Mouse (Mus musculus) midbrain, embryonic 11.5 days (tissue): ENCODE results near the gene Cyp46a1. TPM values are rescaled to one million over a fixed set of nuclear protein-coding genes. Genes with fewer than 3 reads are reported as not detected.

Source experiments
- ATAC-seq: fragments of 200-750 bp; cut with Nextera tagmentation; 2 replicates; pipeline ENCODE4 v1.8.0; 2017; ENCODE audit warnings: moderate TSS enrichment, moderate library complexity; ENCODE audit not compliant: low FRiP score
- DNase-seq: peaks from one replicate; pipeline ENCODE4 v3.0.0; 2015; ENCODE audit warnings: low spot score; ENCODE audit errors: missing footprints
- H3K27ac ChIP-seq: fragments of 300-500 bp; sonication (generic); 2 replicates; pipeline ENCODE4 v1.5.1; 2014; ENCODE audit warnings: low read depth, low read length
- H3K27me3 ChIP-seq: fragments of 300-500 bp; sonication (generic); 2 replicates; pipeline ENCODE4 v1.6.1; 2014; ENCODE audit warnings: mild to moderate bottlenecking, low read length, moderate library complexity, mixed read lengths; ENCODE audit not compliant: control insufficient read depth, insufficient read depth
- H3K36me3 ChIP-seq: fragments of 300-500 bp; sonication (generic); 2 replicates; pipeline ENCODE4 v1.6.1; 2014; ENCODE audit warnings: mild to moderate bottlenecking, low read length, moderate library complexity, mixed read lengths; ENCODE audit not compliant: control insufficient read depth, insufficient read depth
- H3K4me1 ChIP-seq: fragments of 300-500 bp; sonication (generic); 2 replicates; pipeline ENCODE4 v1.6.1; 2014; ENCODE audit warnings: low read length; ENCODE audit not compliant: control insufficient read depth, insufficient read depth
- H3K4me2 ChIP-seq: fragments of 300-500 bp; sonication (generic); 2 replicates; pipeline ENCODE4 v1.6.1; 2014; ENCODE audit warnings: mild to moderate bottlenecking, moderate library complexity
- H3K4me3 ChIP-seq: fragments of 300-500 bp; sonication (generic); 2 replicates; pipeline ENCODE4 v1.5.1; 2014; ENCODE audit warnings: low read depth, low read length
- H3K9ac ChIP-seq: fragments of 300-500 bp; sonication (generic); 2 replicates; pipeline ENCODE4 v1.6.1; 2014; ENCODE audit warnings: low read length
- H3K9me3 ChIP-seq: fragments of 300-500 bp; sonication (generic); 2 replicates; pipeline ENCODE4 v1.6.1; 2016; ENCODE audit warnings: low read length; ENCODE audit not compliant: control insufficient read depth
- WGBS: fragments of 180-500 bp; shearing (Covaris S2); extraction: QIAGEN DNeasy Blood & Tissue Kit; methylation state at CpG from one replicate; pipeline ENCODE4 v1.1.7; 2014; 5-methylcytosine and 5-hydroxymethylcytosine counted together
- polyA plus RNA-seq: library from polyadenylated mRNA; unstranded; fragments of >200 nt; fragmentation: Nextera tagmentation; extraction: Ambion mirVana; gene quantifications from 2 replicates; pipeline ENCODE4 v1.2.1, GENCODE M21; 2014

The Cyp46a1 gene
- polyA plus RNA-seq, 1 experiment from 2014 or later: 10.2 TPM

DNA sequence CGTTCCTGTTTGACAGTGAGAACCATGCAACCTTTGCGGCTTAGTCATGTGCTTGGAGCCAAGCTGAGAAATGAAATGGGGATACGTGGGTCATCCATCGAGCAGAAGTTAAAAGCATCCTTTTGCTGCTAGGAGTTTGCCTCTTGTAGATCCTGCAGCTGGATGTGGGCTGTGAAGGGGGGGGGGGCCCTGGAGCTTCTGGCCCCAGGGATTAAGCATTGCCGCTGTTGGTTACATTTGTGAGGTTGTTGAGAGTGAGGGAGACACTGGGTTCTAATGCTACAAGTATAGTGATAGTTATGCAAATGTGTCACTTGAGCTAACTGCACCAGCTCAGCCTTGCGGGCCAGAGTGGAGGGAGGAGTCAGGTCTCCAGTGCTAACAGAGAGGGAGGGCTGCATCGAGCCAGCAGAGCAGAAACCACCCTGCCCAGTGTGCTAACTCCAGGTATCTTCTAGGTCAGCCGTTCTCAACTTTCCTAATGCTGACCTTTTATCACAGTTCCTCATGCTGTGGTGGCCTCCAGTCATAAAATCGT, 16.9 kb upstream of the Cyp46a1 start:
- Histone ChIP-seq H3K27me3 (peaks cover 11% of the 10 kb centered on the region), H3K27ac (0 out of 2 replicates have a peak overlapping the region, but pooled peaks have one; percentile 5)
- whole genome bisulfite sequencing: 2% methylated on average over 9 of the region's 9 CpGs

DNA sequence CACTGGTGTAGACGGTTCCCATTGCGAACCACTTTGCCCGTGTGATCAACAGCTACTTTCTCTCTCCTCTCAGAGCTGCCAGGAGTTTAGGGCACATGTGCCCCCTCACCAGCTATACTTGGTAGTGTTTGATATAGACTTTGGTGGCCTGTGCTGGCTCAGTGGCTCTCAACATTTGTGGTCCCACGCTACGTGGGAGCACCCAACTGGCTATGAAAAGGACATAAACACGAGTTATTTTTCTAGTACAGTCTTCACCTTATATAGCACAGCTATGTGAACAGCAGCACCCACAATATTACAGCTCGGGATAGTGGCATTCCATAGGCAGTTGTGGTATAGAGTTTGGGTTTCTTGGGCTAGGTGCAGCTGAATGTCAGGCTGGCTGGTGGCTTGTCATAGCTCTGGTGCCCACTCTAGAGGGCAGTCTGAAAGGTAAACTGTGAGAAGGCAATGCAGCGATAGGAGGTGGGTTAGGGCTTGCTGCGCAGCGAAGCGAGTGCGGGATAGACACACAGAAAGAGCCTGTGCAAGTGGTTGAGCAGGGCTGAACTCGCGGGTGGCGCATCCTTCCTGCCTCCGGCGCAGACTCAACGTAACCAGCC, 16.3 kb upstream of the Cyp46a1 start:
- WGBS: 12% methylated on average over 18 of the region's 18 CpGs
- ATAC-seq: no peak
- peak; percentile 92 for DNase-seq
- H3K27me3 ChIP-seq: peaks cover 11% of the 10 kb centered on the region
- peak overlapping the region; percentile 47 for H3K9ac ChIP-seq
- no peaks in the 10 kb centered on the region for H3K36me3 ChIP-seq
- H3K27ac ChIP-seq: no peak overlapping the region; the same call in 1 of the 2 replicates
- peak overlapping the region; percentile 26; the same call in 1 of the 2 replicates for H3K4me2 ChIP-seq
- no peaks in the 10 kb centered on the region for H3K9me3 ChIP-seq
- peaks cover 62% of the 10 kb centered on the region for H3K4me1 ChIP-seq
- no peak overlapping the region for H3K4me3 ChIP-seq

More for the DNA sequence above, 16.9 kb upstream of the Cyp46a1 start:
- Histone ChIP-seq H3K9me3 (no peaks in the 10 kb centered on the region), H3K9ac (no peak overlapping the region), H3K36me3 (no peaks in the 10 kb centered on the region), H3K4me3 (no peak overlapping the region), H3K4me2 (no peak overlapping the region), H3K4me1 (peaks cover 67% of the 10 kb centered on the region)
- ATAC-seq (peak; percentile 30), DNase-seq (peak; percentile 94)

DNA sequence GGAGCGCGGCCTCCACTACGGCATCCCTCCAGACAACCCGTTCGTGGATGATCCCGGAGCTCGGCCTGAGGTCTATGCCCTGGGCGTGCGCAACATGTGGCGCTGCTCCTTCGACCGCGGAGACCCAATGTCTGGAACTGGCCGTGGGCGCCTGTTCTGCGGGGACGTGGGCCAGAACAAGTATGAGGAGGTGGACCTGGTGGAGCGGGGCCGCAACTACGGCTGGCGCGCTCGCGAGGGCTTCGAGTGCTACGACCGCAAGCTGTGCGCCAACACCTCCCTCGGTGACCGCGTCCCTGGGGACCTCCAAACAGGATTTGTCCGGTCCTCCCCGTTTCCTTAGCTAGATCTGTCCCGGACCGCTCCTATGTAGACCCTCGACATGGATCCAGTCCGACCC, 15.7 kb upstream of the Cyp46a1 start:
- H3K9me3 ChIP-seq: no peaks in the 10 kb centered on the region
- H3K27me3 ChIP-seq: peaks cover 11% of the 10 kb centered on the region
- H3K4me1 ChIP-seq: peaks cover 61% of the 10 kb centered on the region
- H3K27ac ChIP-seq: no peak overlapping the region; the same call in 1 of the 2 replicates
- H3K36me3 ChIP-seq: no peaks in the 10 kb centered on the region
- no peak for ATAC-seq
- WGBS: 9% methylated on average over 37 of the region's 37 CpGs
- H3K9ac ChIP-seq: peak overlapping the region; percentile 47
- H3K4me3 ChIP-seq: no peak overlapping the region
- DNase-seq: peak; percentile 88
- peak overlapping the region; percentile 26; the same call in 1 of the 2 replicates for H3K4me2 ChIP-seq

DNA sequence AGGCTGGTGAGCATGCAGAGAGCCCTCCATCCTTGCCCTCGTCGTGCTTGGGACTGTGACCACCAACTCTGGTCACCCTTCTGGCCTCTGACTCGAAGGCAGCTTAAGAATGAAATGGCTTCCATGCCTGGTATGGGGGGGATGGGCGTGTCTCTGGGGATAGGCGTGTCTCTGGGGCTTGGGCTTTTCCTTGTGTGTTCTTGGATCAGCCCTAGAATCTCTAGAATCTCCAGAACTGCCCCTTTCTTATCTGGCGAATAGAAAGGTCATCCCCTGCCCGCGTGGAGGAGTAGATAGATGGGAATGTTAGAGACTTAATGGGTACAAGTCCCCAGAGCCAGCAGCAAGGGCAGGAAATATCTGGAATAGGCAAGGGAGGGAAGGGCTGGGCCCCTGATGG, 14.1 kb upstream of the Cyp46a1 start:
- DNase-seq (peak; percentile 94), ATAC-seq (peak; percentile 9)
- Histone ChIP-seq H3K36me3 (no peaks in the 10 kb centered on the region), H3K27me3 (peaks cover 11% of the 10 kb centered on the region), H3K27ac (peak overlapping the region; percentile 87), H3K9me3 (no peaks in the 10 kb centered on the region), H3K4me3 (no peak overlapping the region), H3K9ac (peak overlapping the region; percentile 3; the same call in 1 of the 2 replicates), H3K4me1 (peaks cover 61% of the 10 kb centered on the region), H3K4me2 (no peak overlapping the region)
- 2% methylated on average over 8 of the region's 8 CpGs for WGBS

DNA sequence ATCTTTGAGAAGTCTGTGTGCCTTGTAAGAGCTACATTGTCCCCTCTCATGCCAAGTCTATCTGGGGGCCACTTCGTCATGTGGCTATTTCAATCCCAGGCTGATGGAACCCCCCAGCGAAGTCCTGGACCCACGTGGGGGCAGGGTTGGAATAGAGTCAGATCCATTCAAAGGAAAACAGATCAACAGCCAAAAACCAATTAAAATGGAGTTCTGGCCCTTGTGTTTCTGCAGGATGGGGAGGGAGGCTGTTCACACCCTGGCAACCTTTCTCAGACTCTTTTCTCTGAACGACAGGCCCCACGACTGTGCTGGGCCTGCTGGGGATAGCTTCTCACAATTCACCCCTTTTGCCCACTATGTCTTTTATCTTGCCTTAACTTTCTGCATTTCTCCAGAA, 7.8 kb upstream of the Cyp46a1 start:
- Histone ChIP-seq H3K36me3 (no peaks in the 10 kb centered on the region), H3K27me3 (peaks cover 24% of the 10 kb centered on the region), H3K4me3 (no peak overlapping the region), H3K9me3 (no peaks in the 10 kb centered on the region), H3K4me1 (peaks cover 26% of the 10 kb centered on the region), H3K9ac (no peak overlapping the region), H3K27ac (no peak overlapping the region), H3K4me2 (no peak overlapping the region)
- WGBS: 49% methylated on average over 5 of the region's 5 CpGs
- ATAC-seq (no peak), DNase-seq (peak; percentile 84)

DNA sequence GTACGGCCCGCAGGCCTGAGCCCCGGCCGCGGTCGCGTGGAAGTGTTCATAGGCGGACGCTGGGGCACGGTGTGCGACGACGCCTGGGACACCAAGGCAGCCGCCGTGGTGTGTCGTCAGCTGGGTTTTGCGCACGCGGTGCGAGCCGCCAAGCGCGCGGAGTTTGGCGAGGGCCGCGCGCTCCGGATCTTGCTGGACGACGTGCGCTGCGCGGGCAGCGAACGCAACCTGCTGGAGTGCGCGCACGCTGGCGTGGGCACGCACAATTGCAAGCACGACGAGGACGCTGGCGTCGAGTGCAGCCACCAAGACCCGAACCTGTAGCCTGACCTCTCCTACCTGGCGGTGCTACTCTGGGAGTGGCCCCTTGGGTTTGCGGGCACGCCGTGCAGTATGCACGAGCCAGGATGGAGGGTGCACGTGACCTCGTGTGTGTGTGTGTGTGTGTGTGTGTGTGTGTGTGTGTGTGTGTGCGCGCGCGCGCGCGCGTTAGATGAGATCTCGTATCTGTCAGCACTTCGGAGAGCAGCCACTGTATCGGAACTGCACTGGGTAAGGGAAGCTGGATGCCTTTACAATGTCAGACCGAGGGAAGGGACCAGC, 6.2 kb upstream of the Cyp46a1 start:
- H3K4me3 ChIP-seq: peak overlapping the region; percentile 27
- peaks cover 24% of the 10 kb centered on the region for H3K27me3 ChIP-seq
- WGBS: 2% methylated on average over 66 of the region's 66 CpGs
- peak; percentile 94 for DNase-seq
- no peaks in the 10 kb centered on the region for H3K9me3 ChIP-seq
- ATAC-seq: peak; percentile 47
- H3K9ac ChIP-seq: peak overlapping the region; percentile 57
- H3K36me3 ChIP-seq: no peaks in the 10 kb centered on the region
- peaks cover 18% of the 10 kb centered on the region for H3K4me1 ChIP-seq
- no peak overlapping the region for H3K27ac ChIP-seq
- H3K4me2 ChIP-seq: peak overlapping the region; percentile 53

DNA sequence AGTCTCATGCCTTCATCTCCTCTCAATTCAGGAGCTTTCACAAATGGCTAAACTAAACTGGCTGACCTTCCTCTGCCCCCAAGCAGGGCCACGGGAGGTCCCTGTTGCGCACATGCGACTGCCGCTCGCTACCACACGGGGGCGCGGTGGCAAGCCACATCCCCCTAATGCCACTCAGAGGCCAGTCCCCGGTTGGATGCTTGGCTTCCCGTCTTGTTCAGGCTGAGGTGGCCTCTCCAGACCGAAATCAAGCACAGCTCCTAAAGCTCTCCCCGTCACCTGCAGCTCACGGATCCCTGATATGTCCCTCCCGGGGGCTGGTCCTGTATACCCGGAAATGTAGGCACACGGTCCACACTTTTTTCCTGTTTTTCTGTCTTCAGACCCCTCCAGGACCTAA, 1.1 kb upstream of the Cyp46a1 start:
- peak overlapping the region; percentile 54 for H3K4me2 ChIP-seq
- peak overlapping the region; percentile 25 for H3K4me3 ChIP-seq
- WGBS: 2% methylated on average over 16 of the region's 16 CpGs
- no peaks in the 10 kb centered on the region for H3K36me3 ChIP-seq
- ATAC-seq (peak; percentile 45), DNase-seq (peak; percentile 99)
- H3K9me3 ChIP-seq: no peaks in the 10 kb centered on the region
- peaks cover 24% of the 10 kb centered on the region for H3K27me3 ChIP-seq
- H3K9ac ChIP-seq: peak overlapping the region; percentile 13; the same call in 1 of the 2 replicates
- H3K4me1 ChIP-seq: peaks cover 22% of the 10 kb centered on the region
- 0 out of 2 replicates have a peak overlapping the region, but pooled peaks have one; percentile 2 for H3K27ac ChIP-seq

DNA sequence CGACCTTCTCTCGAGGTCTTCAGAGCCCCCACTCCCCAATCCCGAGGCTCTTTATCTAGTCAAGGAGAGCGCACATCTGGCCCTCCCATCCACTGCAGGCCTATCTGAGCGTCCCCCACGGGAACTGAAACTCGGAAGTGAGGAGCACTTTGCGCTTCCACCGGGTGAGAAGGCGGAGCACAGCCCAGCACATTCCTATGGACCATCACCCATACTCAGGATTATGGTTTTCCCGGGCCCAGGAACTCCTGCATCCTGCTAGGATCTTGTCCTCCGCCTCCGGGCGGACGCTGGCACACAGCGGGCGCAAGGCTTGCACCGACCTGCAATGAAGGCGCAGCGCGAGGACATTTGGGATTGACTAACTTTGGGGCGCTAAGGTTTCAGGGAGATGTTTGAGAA, 699 bp upstream of the Cyp46a1 start:
- 0 out of 2 replicates have a peak overlapping the region, but pooled peaks have one; percentile 2 for H3K27ac ChIP-seq
- H3K36me3 ChIP-seq: no peaks in the 10 kb centered on the region
- H3K9me3 ChIP-seq: no peaks in the 10 kb centered on the region
- H3K4me3 ChIP-seq: peak overlapping the region; percentile 25
- peaks cover 21% of the 10 kb centered on the region for H3K27me3 ChIP-seq
- peaks cover 18% of the 10 kb centered on the region for H3K4me1 ChIP-seq
- peak overlapping the region; percentile 54 for H3K4me2 ChIP-seq
- ATAC-seq: peak; percentile 23
- WGBS: 2% methylated on average over 22 of the region's 22 CpGs
- peak; percentile 96 for DNase-seq
- peak overlapping the region; percentile 13; the same call in 1 of the 2 replicates for H3K9ac ChIP-seq

DNA sequence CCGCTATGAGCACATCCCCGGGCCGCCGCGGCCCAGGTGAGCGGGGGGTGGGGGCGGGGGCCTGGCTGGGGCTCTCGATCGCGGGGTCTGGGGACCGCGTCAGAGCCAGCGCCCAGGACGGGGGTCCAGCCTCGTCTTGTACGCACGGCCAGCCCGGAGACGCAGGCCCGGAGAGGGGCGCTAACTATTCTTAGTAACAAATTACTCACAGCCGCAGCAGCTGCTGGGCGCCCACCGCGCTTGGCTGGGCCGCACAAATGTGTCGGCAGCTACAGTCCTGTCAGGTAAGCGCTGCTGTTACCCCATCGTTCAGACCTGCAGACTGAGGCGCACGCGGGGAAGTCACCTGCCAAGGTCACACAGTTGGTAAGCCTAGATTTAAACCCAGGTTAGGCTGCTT, 348 bp downstream of the Cyp46a1 start:
- Histone ChIP-seq H3K4me1 (peaks cover 15% of the 10 kb centered on the region), H3K36me3 (no peaks in the 10 kb centered on the region), H3K9me3 (no peaks in the 10 kb centered on the region), H3K9ac (peak overlapping the region; percentile 67), H3K4me2 (peak overlapping the region; percentile 96), H3K27ac (no peak overlapping the region), H3K4me3 (peak overlapping the region; percentile 64), H3K27me3 (peaks cover 14% of the 10 kb centered on the region)
- no peak for ATAC-seq
- DNase-seq: no peak
- WGBS: 2% methylated on average over 31 of the region's 32 CpGs
